Mouse (Mus musculus) large intestine, adult 2 months (tissue): ENCODE results near the gene Tbxa2r. TPM values are rescaled to one million over a fixed set of nuclear protein-coding genes. Genes with fewer than 3 reads are reported as not detected.

Experiments used
- DNase-seq: peaks from one replicate; pipeline ENCODE4 v3.0.0-alpha.2; 2012; ENCODE audit warnings: low read depth, low spot score
- WGBS: fragments of 180-500 bp; shearing (Covaris S2); methylation state at CpG from one replicate; pipeline ENCODE4 v1.1.7; 2018; 5-methylcytosine and 5-hydroxymethylcytosine counted together
- polyA plus RNA-seq: library from polyadenylated mRNA; depleted of rRNA; stranded (reverse); fragments of >200 nt; gene quantifications from 2 replicates; pipeline ENCODE4 v1.2.3, GENCODE M21; 2012; rRNA removed

The Tbxa2r gene
- polyA plus RNA-seq, 1 experiment: 8.0 TPM

DNA sequence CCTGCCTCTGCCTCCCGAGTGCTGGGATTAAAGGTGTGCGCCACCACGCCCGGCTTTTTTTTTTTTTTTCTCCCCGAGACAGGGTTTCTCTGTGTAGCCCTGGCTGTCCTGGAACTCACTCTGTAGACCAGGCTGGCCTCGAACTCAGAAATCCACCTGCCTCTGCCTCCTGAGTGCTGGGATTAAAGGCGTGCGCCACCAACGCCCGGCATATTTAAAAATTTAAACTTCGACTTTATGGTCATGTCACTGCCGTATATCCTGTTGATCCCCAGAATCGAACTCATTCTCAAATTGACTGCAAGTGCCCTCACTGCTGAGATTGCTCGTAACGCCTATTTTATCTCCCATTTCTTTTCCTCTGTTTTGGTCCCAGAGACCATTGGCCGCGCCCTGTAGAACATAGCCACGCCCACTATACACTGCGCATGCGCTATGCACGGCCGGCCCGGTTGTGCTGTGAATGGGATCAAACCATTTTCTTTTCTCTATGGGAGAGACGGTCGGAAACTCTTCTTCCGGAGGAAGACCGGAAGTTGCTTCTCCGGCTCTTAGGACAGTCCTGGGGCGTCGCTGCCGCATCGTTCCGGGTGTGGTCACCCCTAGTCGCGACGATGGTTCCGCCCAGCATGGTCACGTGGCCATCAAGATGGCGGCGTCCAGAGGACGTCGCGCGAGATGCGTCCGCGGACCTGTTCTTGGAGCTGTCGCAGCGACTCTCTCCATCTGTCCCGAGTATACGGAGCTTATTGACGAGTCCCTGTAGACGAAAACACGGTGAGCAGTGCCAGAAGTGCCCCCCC is 55.5 kb downstream of the Tbxa2r start, which contains the start of the genes Dohh and Gm48551:
Dohh (plus strand) TSS at position 627 of the 803 bp plus-strand sequence.
Gm48551 (plus strand) TSS at position 665 of the 803 bp plus-strand sequence.
- 6% methylated on average over 54 of the region's 54 CpGs for WGBS
- peak; percentile 97 for DNase-seq

GRCm38 (mm10) chr10:81384605-81384982 is 56.1 kb downstream of the Tbxa2r start:
- WGBS: under 1% methylated on average over 19 of the region's 19 CpGs
- no peak for DNase-seq

Other genes with a start within 250 kb of the Tbxa2r start
- gene Creb3l3, start 229.9 kb upstream of the Tbxa2r start, polyA plus RNA-seq: 38.1 and 162 TPM in 2 replicates
- gene Map2k2, start 222.8 kb upstream of the Tbxa2r start, polyA plus RNA-seq: 212 and 265 TPM in 2 replicates
- gene Zbtb7a, start 193.5 kb upstream of the Tbxa2r start, polyA plus RNA-seq: 47.6 and 80.0 TPM in 2 replicates
- 40.4 and 40.5 TPM in 2 replicates for gene Pias4, start 160.8 kb upstream of the Tbxa2r start, polyA plus RNA-seq
- 1,127 and 1,546 TPM in 2 replicates for gene Eef2, start 152.1 kb upstream of the Tbxa2r start, polyA plus RNA-seq
- gene Dapk3, start 145.7 kb upstream of the Tbxa2r start, polyA plus RNA-seq: 78.5 and 80.1 TPM in 2 replicates
- not detected in 2 replicates for gene 4930442H23Rik, start 144.9 kb upstream of the Tbxa2r start, polyA plus RNA-seq
- not detected in 2 replicates for gene Nmrk2, start 126.7 kb upstream of the Tbxa2r start, polyA plus RNA-seq
- 0.70 and 0.76 TPM in 2 replicates for gene Atcay, start 97.9 kb upstream of the Tbxa2r start, polyA plus RNA-seq
- 5.1 and 8.2 TPM in 2 replicates for gene Zfr2, start 95.6 kb upstream of the Tbxa2r start, polyA plus RNA-seq
- gene Matk, start 75.8 kb upstream of the Tbxa2r start, polyA plus RNA-seq: 6.5 and 9.5 TPM in 2 replicates
- 109 and 119 TPM in 2 replicates for gene Mrpl54, start 61.8 kb upstream of the Tbxa2r start, polyA plus RNA-seq
- 72.7 and 114 TPM in 2 replicates for gene Apba3, start 61.8 kb upstream of the Tbxa2r start, polyA plus RNA-seq
- 140 and 172 TPM in 2 replicates for gene Tjp3, start 37.1 kb upstream of the Tbxa2r start, polyA plus RNA-seq
- 30.6 and 43.4 TPM in 2 replicates for gene Pip5k1c, start 35.8 kb upstream of the Tbxa2r start, polyA plus RNA-seq
- 25.7 and 28.1 TPM in 2 replicates for gene Cactin, start 7.6 kb upstream of the Tbxa2r start, polyA plus RNA-seq
- gene Gipc3, start 14.5 kb downstream of the Tbxa2r start, polyA plus RNA-seq: 0.78 and 0.95 TPM in 2 replicates
- 83.6 and 98.6 TPM in 2 replicates for gene Hmg20b, start 21.7 kb downstream of the Tbxa2r start, polyA plus RNA-seq
- 12.1 and 13.6 TPM in 2 replicates for gene Mfsd12, start 28.8 kb downstream of the Tbxa2r start, polyA plus RNA-seq
- gene 4930404N11Rik, start 37.1 kb downstream of the Tbxa2r start, polyA plus RNA-seq: 3.6 and 4.6 TPM in 2 replicates
- gene Fzr1, start 49.8 kb downstream of the Tbxa2r start, polyA plus RNA-seq: 81.5 and 85.5 TPM in 2 replicates
- 48.2 and 60.4 TPM in 2 replicates for gene Dohh, start 55.7 kb downstream of the Tbxa2r start, polyA plus RNA-seq
- gene Gm48551, start 55.7 kb downstream of the Tbxa2r start, polyA plus RNA-seq: 3.3 and 3.7 TPM in 2 replicates
- 0.98 and 4.1 TPM in 2 replicates for gene Gm48552, start 60.3 kb downstream of the Tbxa2r start, polyA plus RNA-seq
- 2,134 and 4,482 TPM in 2 replicates for gene Smim24, start 64.3 kb downstream of the Tbxa2r start, polyA plus RNA-seq
- gene Nfic, start 126.9 kb downstream of the Tbxa2r start, polyA plus RNA-seq: 10.5 and 11.6 TPM in 2 replicates
- gene Celf5, start 154.0 kb downstream of the Tbxa2r start, polyA plus RNA-seq: 2.3 and 5.3 TPM in 2 replicates
- 242 and 319 TPM in 2 replicates for gene Ncln, start 167.7 kb downstream of the Tbxa2r start, polyA plus RNA-seq
- 4.4 and 4.8 TPM in 2 replicates for gene S1pr4, start 171.4 kb downstream of the Tbxa2r start, polyA plus RNA-seq
- 1.6 and 2.3 TPM in 2 replicates for gene Gna15, start 195.5 kb downstream of the Tbxa2r start, polyA plus RNA-seq
- 402 and 684 TPM in 2 replicates for gene Gna11, start 216.5 kb downstream of the Tbxa2r start, polyA plus RNA-seq
- gene Aes, start 230.8 kb downstream of the Tbxa2r start, polyA plus RNA-seq: 1,252 and 1,560 TPM in 2 replicates
- gene Tle2, start 245.8 kb downstream of the Tbxa2r start, polyA plus RNA-seq: 11.3 and 13.5 TPM in 2 replicates